Mouse (Mus musculus): ENCODE data around the gene Nek9. TPM values are rescaled to one million over a fixed set of nuclear protein-coding genes. Genes with fewer than 3 reads are reported as not detected.

Gene Nek9
- total and polyA plus RNA-seq, 2 experiments from 2014 or later, result 8.5 to 23.2 TPM

DNA sequence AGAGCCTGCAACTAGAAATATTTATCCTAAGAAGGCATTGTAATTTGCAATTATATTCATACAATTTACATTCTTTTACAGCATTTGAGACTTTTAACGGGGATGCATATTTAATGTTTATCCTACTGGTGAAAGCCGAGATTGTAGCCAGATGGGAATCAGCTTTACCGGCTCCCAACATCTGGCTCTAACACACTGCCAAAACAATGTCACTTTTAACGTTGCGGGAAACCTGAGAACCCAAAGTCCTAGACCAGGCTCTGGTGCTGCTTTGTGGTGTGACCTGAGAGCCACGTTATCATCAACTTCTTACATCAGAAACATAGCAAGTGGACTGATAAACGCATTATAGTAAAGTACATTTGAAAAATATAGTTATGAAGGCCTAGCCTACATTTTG is 74.2 kb downstream of the Nek9 start:
- Histone ChIP-seq H3K4me2 (ENCODE audit: low read depth) (no peak overlapping the region), H3K9ac (no peak overlapping the region), H3K4me3 (ENCODE audit: low read depth, low read length) (no peak overlapping the region), H3K9me3 (ENCODE audit: low read length) (no peaks in the 10 kb centered on the region), H3K4me1 (ENCODE audit: insufficient read depth) (peaks cover 4% of the 10 kb centered on the region), H3K36me3 (ENCODE audit: insufficient read depth) (peaks cover 6% of the 10 kb centered on the region; the same call in 1 of the 2 replicates), H3K27me3 (ENCODE audit: insufficient read depth, low read length) (no peaks in the 10 kb centered on the region), H3K27ac (ENCODE audit: low read depth, low read length) (no peak overlapping the region)
- DNase-seq (no peak), ATAC-seq (no peak)
- TF ChIP-seq CTCF (IDR thresholded peaks at IDR 0.05; ENCODE audit: low read depth), result no peak
- WGBS, result 53% methylated on average over 7 of the region's 7 CpGs

GRCm38 (mm10) chr12:85264531-85264930 is 74.6 kb downstream of the Nek9 start:
- Histone ChIP-seq H3K27me3 (ENCODE audit: insufficient read depth, low read length) (no peaks in the 10 kb centered on the region), H3K27ac (ENCODE audit: low read depth, low read length) (no peak overlapping the region), H3K9ac (no peak overlapping the region), H3K36me3 (ENCODE audit: insufficient read depth) (peaks cover 6% of the 10 kb centered on the region; the same call in 1 of the 2 replicates), H3K9me3 (ENCODE audit: low read length) (no peaks in the 10 kb centered on the region), H3K4me3 (ENCODE audit: low read depth, low read length) (no peak overlapping the region), H3K4me2 (ENCODE audit: low read depth) (no peak overlapping the region), H3K4me1 (ENCODE audit: insufficient read depth) (no peaks in the 10 kb centered on the region)
- ATAC-seq (no peak), DNase-seq (peak; percentile 30)
- WGBS, result 70% methylated on average over 8 of the region's 8 CpGs
- TF ChIP-seq CTCF (IDR thresholded peaks at IDR 0.05; ENCODE audit: low read depth), result no peak

DNA sequence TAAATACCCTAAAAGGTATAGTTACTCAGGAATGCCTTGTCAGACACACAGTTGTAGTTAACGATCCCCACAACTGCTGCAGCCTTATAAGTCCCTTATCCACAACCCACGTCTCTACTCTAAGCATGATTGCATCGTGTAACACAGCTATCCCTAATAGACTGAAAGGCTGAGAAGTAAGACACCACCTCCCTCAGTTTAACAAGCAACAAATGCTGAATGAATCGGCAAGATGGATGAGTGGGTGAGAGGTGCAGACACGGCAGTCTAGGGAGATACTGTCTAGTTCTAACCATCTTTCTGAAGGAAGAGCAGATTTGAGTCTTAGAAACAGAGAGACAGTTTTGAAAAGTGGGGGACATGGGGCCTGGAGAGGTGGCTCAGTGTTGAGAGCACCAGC is 76.0 kb downstream of the Nek9 start:
- H3K36me3 ChIP-seq (ENCODE audit: insufficient read depth), result peaks cover 12% of the 10 kb centered on the region; the same call in 1 of the 2 replicates

DNA sequence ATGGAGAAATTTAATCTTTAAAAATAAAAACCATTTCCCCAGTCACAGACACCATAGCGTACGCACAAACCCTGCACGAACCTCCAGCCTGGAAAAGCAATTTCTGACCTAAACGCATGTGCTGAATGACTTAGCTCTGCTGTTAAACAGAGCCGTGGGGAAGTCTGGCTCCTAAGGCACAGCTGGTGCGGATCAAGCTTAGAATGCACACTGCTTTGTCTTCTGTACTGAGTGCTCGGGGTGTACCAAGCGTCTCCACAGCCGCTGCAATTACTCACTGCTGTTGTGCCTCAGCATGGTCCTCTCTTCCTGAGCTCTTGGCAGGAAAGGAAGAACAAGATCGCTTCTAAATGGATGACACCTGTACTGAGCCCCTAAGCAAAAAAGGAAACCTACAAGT is 76.7 kb downstream of the Nek9 start:
- H3K4me2 ChIP-seq (ENCODE audit: low read depth), result no peak overlapping the region
- H3K9ac ChIP-seq, result no peak overlapping the region
- no peak for DNase-seq
- no peaks in the 10 kb centered on the region for H3K27me3 ChIP-seq (ENCODE audit: insufficient read depth, low read length)
- H3K36me3 ChIP-seq (ENCODE audit: insufficient read depth), result peaks cover 9% of the 10 kb centered on the region; the same call in 1 of the 2 replicates
- 54% methylated on average over 10 of the region's 10 CpGs for WGBS
- H3K27ac ChIP-seq (ENCODE audit: low read depth, low read length), result no peak overlapping the region
- no peaks in the 10 kb centered on the region for H3K4me1 ChIP-seq (ENCODE audit: insufficient read depth)
- TF ChIP-seq CTCF (IDR thresholded peaks at IDR 0.05; ENCODE audit: low read depth), result no peak
- ATAC-seq, result no peak; the same call in 1 of the 2 replicates
- H3K4me3 ChIP-seq (ENCODE audit: low read depth, low read length), result no peak overlapping the region
- H3K9me3 ChIP-seq (ENCODE audit: low read length), result no peaks in the 10 kb centered on the region

More for the DNA sequence above, 76.0 kb downstream of the Nek9 start:
- no peak for DNase-seq
- no peak overlapping the region for H3K4me3 ChIP-seq (ENCODE audit: low read depth, low read length)
- TF ChIP-seq CTCF (IDR thresholded peaks at IDR 0.05; ENCODE audit: low read depth), result no peak
- no peaks in the 10 kb centered on the region for H3K4me1 ChIP-seq (ENCODE audit: insufficient read depth)
- no peak overlapping the region for H3K9ac ChIP-seq
- no peak overlapping the region for H3K4me2 ChIP-seq (ENCODE audit: low read depth)
- no peak for ATAC-seq
- WGBS, result 79% methylated on average over 5 of the region's 5 CpGs
- H3K9me3 ChIP-seq (ENCODE audit: low read length), result no peaks in the 10 kb centered on the region
- no peak overlapping the region for H3K27ac ChIP-seq (ENCODE audit: low read depth, low read length)
- H3K27me3 ChIP-seq (ENCODE audit: insufficient read depth, low read length), result no peaks in the 10 kb centered on the region

DNA sequence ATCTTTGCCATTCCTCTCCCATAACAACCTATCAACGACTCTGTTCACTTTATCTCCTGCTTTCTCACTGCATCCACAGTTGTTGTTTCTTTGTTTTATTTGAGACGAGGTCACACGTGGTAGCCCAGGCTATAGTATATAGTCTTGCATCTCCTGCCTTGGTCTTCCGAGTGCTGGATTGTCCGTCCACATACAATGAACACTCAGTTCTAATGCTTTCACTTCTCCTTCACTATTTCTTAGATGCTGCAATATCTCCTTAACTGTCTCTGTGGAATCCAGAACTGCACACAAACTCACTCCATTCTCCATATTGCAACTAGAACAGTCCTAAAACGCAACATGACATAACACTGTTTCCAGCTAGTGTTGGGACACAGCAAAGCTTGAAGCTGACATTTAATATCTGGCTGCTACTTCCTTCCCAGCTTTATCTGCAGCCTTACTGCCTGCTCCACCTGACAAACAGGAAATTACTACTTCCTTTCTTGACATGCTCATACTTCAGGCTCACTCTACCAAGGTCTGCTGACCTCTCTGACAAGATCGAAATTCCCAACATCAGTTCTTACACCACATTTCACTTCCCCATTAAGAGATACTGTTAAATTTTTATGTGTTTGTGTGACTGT is 82.0 kb downstream of the Nek9 start:
- no peak for DNase-seq
- TF ChIP-seq CTCF (IDR thresholded peaks at IDR 0.05; ENCODE audit: low read depth), result no peak
- H3K36me3 ChIP-seq (ENCODE audit: insufficient read depth), result peaks cover 9% of the 10 kb centered on the region; the same call in 1 of the 2 replicates
- WGBS, result 85% methylated on average over 7 of the region's 7 CpGs
- no peak overlapping the region for H3K27ac ChIP-seq (ENCODE audit: low read depth, low read length)
- no peak overlapping the region for H3K4me3 ChIP-seq (ENCODE audit: low read depth, low read length)
- H3K4me1 ChIP-seq (ENCODE audit: insufficient read depth), result no peaks in the 10 kb centered on the region
- no peaks in the 10 kb centered on the region for H3K27me3 ChIP-seq (ENCODE audit: insufficient read depth, low read length)
- no peak for ATAC-seq
- no peaks in the 10 kb centered on the region for H3K9me3 ChIP-seq (ENCODE audit: low read length)
- no peak overlapping the region for H3K4me2 ChIP-seq (ENCODE audit: low read depth)
- no peak overlapping the region for H3K9ac ChIP-seq

- no peak for TF ChIP-seq CTCF (IDR thresholded peaks at IDR 0.05; ENCODE audit: low read depth)
- no peak overlapping the region for H3K9ac ChIP-seq
- H3K36me3 ChIP-seq (ENCODE audit: insufficient read depth), result peaks cover 9% of the 10 kb centered on the region; the same call in 1 of the 2 replicates
- no peak overlapping the region for H3K27ac ChIP-seq (ENCODE audit: low read depth, low read length)
- DNase-seq (no peak), ATAC-seq (no peak)
- H3K4me1 ChIP-seq (ENCODE audit: insufficient read depth), result no peaks in the 10 kb centered on the region
- H3K27me3 ChIP-seq (ENCODE audit: insufficient read depth, low read length), result no peaks in the 10 kb centered on the region
- 83% methylated on average over 7 of the region's 7 CpGs for WGBS
- H3K4me3 ChIP-seq (ENCODE audit: low read depth, low read length), result no peak overlapping the region
- H3K4me2 ChIP-seq (ENCODE audit: low read depth), result no peak overlapping the region
- H3K9me3 ChIP-seq (ENCODE audit: low read length), result no peaks in the 10 kb centered on the region
Observed at GRCm38 (mm10) chr12:85256074-85256751, 82.9 kb downstream of the Nek9 start.

GRCm38 (mm10) chr12:85252083-85252482 is 87.1 kb downstream of the Nek9 start:
- WGBS, result 91% methylated on average over 3 of the region's 3 CpGs
- TF ChIP-seq CTCF (IDR thresholded peaks at IDR 0.05; ENCODE audit: low read depth), result no peak

More at GRCm38 (mm10) chr12:85252083-85252482, 87.1 kb downstream of the Nek9 start:
- Histone ChIP-seq H3K36me3 (ENCODE audit: insufficient read depth) (peaks cover 11% of the 10 kb centered on the region), H3K9ac (no peak overlapping the region), H3K4me2 (ENCODE audit: low read depth) (no peak overlapping the region), H3K4me3 (ENCODE audit: low read depth, low read length) (no peak overlapping the region), H3K27me3 (ENCODE audit: insufficient read depth, low read length) (no peaks in the 10 kb centered on the region), H3K27ac (ENCODE audit: low read depth, low read length) (no peak overlapping the region), H3K4me1 (ENCODE audit: insufficient read depth) (no peaks in the 10 kb centered on the region), H3K9me3 (ENCODE audit: low read length) (no peaks in the 10 kb centered on the region)
- DNase-seq, result no peak
- no peak for ATAC-seq

Other genes starting within 250 kb of the Nek9 start
- 0.23 and 1.4 TPM in 2 replicates for gene Prox2, start 228.6 kb downstream of the Nek9 start, total RNA-seq (2014; rRNA removed)
- gene Prox2, start 228.6 kb downstream of the Nek9 start, polyA plus RNA-seq (2015; fragmentation: Nextera tagmentation; extraction: Ambion mirVana), result 0.84 and 1.4 TPM in 2 replicates
- gene Dlst, start 228.5 kb downstream of the Nek9 start, total RNA-seq (2014; rRNA removed), result 109 and 121 TPM in 2 replicates
- 80.8 and 92.8 TPM in 2 replicates for gene Dlst, start 228.5 kb downstream of the Nek9 start, polyA plus RNA-seq (2015; fragmentation: Nextera tagmentation; extraction: Ambion mirVana)
- 32.9 and 33.8 TPM in 2 replicates for gene Rps6kl1, start 188.1 kb downstream of the Nek9 start, total RNA-seq (2014; rRNA removed)
- gene Rps6kl1, start 188.1 kb downstream of the Nek9 start, polyA plus RNA-seq (2015; fragmentation: Nextera tagmentation; extraction: Ambion mirVana), result 28.9 and 31.6 TPM in 2 replicates
- 5.3 and 7.8 TPM in 2 replicates for gene Pgf, start 161.6 kb downstream of the Nek9 start, total RNA-seq (2014; rRNA removed)
- gene Pgf, start 161.6 kb downstream of the Nek9 start, polyA plus RNA-seq (2015; fragmentation: Nextera tagmentation; extraction: Ambion mirVana), result 7.6 and 8.9 TPM in 2 replicates
- gene Eif2b2, start 119.9 kb downstream of the Nek9 start, total RNA-seq (2014; rRNA removed), result 65.5 and 69.0 TPM in 2 replicates
- gene Eif2b2, start 119.9 kb downstream of the Nek9 start, polyA plus RNA-seq (2015; fragmentation: Nextera tagmentation; extraction: Ambion mirVana), result 78.3 and 86.9 TPM in 2 replicates
- gene Mlh3, start 68.8 kb downstream of the Nek9 start, total RNA-seq (2014; rRNA removed), result 9.2 and 10.5 TPM in 2 replicates
- 4.3 and 5.8 TPM in 2 replicates for gene Mlh3, start 68.8 kb downstream of the Nek9 start, polyA plus RNA-seq (2015; fragmentation: Nextera tagmentation; extraction: Ambion mirVana)
- gene Acyp1, start 50.9 kb downstream of the Nek9 start, total RNA-seq (2014; rRNA removed), result 24.5 and 39.6 TPM in 2 replicates
- 44.4 and 50.7 TPM in 2 replicates for gene Acyp1, start 50.9 kb downstream of the Nek9 start, polyA plus RNA-seq (2015; fragmentation: Nextera tagmentation; extraction: Ambion mirVana)
- gene Zc2hc1c, start 50.8 kb downstream of the Nek9 start, total RNA-seq (2014; rRNA removed), result 0.69 and 1.3 TPM in 2 replicates
- 0.75 and 1.1 TPM in 2 replicates for gene Zc2hc1c, start 50.8 kb downstream of the Nek9 start, polyA plus RNA-seq (2015; fragmentation: Nextera tagmentation; extraction: Ambion mirVana)
- gene Tmed10, start 35.5 kb upstream of the Nek9 start, total RNA-seq (2014; rRNA removed), result 45.0 and 59.2 TPM in 2 replicates
- gene Tmed10, start 35.5 kb upstream of the Nek9 start, polyA plus RNA-seq (2015; fragmentation: Nextera tagmentation; extraction: Ambion mirVana), result 147 and 167 TPM in 2 replicates
- 14.2 and 18.0 TPM in 2 replicates for gene Fos, start 134.5 kb upstream of the Nek9 start, total RNA-seq (2014; rRNA removed)
- 9.3 and 9.6 TPM in 2 replicates for gene Fos, start 134.5 kb upstream of the Nek9 start, polyA plus RNA-seq (2015; fragmentation: Nextera tagmentation; extraction: Ambion mirVana)